Mouse (Mus musculus) splenic B cell, adult 2 months (primary cell): ENCODE measurements around the gene Rpsa.

Source experiments
- DNase-seq: peaks from one replicate; pipeline ENCODE4 v3.0.0-alpha.2; 2011; ENCODE audit warnings: low read depth, low spot score
- H3K27me3 ChIP-seq: 2 replicates; pipeline ENCODE4 v1.6.1; 2012; ENCODE audit warnings: mild to moderate bottlenecking, low read length, moderate library complexity, mixed read lengths; ENCODE audit not compliant: control insufficient read depth, poor library complexity, insufficient read depth, severe bottlenecking
- H3K36me3 ChIP-seq: 2 replicates; pipeline ENCODE4 v1.6.1; 2012; ENCODE audit warnings: mild to moderate bottlenecking, low read length, moderate library complexity, mixed read lengths; ENCODE audit not compliant: control insufficient read depth, poor library complexity, insufficient read depth, severe bottlenecking

Rpsa gene

DNA sequence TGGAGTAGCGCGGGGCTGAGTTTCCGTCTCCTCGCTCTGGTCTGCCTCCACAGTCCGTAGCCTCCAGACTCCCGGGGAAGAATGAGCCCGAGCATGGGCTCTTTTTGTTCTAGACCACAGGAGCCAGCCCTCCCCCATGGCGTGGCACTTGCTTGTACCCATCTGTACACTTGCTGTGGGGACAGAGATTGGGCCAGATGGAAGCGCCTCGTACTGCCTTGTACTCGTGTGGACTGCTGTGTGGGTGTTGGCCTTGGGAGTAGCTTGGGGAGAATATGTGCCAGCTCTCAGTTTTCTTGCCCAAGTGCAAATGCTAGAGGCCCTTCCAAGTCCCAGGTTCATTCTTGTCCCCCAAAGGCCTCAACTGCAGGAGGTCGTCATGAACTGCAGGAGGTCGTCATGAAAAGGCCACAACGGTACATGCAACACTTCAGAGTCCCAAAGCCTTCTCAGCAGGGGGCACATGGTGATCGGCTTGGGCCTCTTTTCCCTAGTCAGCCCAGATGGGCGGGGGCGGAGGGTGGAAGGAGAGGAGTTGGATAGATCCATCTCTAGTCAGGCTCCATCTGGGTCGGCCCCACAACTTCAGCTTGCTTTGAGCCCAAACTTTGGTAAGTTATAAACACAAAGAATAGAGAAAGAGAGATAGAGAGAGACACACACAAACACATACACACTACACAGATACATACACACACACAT is 47.1 kb downstream of the Rpsa start:
- H3K27me3 ChIP-seq, result no peaks in the 10 kb centered on the region
- no peaks in the 10 kb centered on the region for H3K36me3 ChIP-seq
- DNase-seq, result no peak

DNA sequence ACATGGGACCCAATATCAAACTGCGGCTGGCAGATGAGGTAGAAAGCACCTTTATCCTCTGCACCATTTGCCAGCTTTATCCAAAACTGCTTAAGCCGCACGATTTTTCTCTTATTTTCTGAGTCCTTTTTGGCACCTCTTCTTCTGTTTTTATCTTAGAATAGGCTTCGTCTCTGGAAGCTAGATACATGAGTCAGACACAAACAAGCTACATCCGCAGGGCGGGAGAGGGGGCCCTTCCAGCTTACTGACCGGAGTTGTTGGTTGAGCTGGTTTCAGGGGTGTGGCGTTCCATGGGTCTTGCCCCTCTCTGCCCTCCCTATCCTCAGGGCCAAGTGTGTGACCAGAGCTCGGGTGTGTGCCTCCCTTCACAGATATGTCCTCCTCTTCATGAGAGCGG is 51.3 kb downstream of the Rpsa start:
- no peaks in the 10 kb centered on the region for H3K27me3 ChIP-seq
- no peak for DNase-seq
- no peaks in the 10 kb centered on the region for H3K36me3 ChIP-seq
